Mouse (Mus musculus): ENCODE measurements around the gene Cipc. TPM values are rescaled to one million over a fixed set of nuclear protein-coding genes. Genes with fewer than 3 reads are reported as not detected.

Gene Cipc
- polyA plus RNA-seq, 1 experiment from 2014 or later = 23.3 TPM

DNA sequence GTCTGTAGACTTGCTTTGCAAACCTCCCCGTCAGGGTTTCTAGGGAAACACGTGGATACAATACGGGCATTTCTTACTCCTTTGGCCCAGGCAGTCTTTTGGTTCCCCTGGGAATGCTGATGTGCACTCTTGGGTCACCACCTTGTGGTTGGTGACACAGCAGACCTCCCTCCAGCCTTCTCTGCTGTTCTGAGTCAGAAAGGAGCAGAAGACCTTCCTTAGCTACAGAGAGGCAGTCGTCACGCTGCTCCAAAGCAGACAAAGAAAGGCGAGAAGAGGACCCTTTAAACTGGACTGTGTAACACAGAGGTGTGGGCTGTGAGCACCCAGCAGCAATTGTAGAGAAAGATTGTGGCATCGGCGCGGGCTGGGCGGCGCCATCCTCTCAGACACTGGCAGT is 5.7 kb upstream of the Cipc start:
- Histone ChIP-seq H3K9me3 (ENCODE audit: control insufficient read depth, low read length) (no peaks in the 10 kb centered on the region), H3K4me2 (ENCODE audit: low read depth, low read length) (no peak overlapping the region), H3K27ac (replicated peaks; ENCODE audit: low read depth, low read length) (no peak overlapping the region), H3K4me3 (ENCODE audit: low read depth, low read length) (no peak overlapping the region), H3K9ac (ENCODE audit: low read depth, low read length) (no peak overlapping the region), H3K36me3 (ENCODE audit: control insufficient read depth, insufficient read depth, low read length) (no peaks in the 10 kb centered on the region), H3K27me3 (replicated peaks; ENCODE audit: control insufficient read depth, insufficient read depth, low read length) (no peaks in the 10 kb centered on the region), H3K4me1 (ENCODE audit: control insufficient read depth, insufficient read depth, low read length) (0 out of 2 replicates have a peak, but pooled peaks cover 7% of the 10 kb centered on the region)
- ATAC-seq (ENCODE audit: low read depth) (no peak), DNase-seq (ENCODE audit: low spot score) (no peak)
- WGBS = 42% methylated on average over 11 of the region's 11 CpGs

DNA sequence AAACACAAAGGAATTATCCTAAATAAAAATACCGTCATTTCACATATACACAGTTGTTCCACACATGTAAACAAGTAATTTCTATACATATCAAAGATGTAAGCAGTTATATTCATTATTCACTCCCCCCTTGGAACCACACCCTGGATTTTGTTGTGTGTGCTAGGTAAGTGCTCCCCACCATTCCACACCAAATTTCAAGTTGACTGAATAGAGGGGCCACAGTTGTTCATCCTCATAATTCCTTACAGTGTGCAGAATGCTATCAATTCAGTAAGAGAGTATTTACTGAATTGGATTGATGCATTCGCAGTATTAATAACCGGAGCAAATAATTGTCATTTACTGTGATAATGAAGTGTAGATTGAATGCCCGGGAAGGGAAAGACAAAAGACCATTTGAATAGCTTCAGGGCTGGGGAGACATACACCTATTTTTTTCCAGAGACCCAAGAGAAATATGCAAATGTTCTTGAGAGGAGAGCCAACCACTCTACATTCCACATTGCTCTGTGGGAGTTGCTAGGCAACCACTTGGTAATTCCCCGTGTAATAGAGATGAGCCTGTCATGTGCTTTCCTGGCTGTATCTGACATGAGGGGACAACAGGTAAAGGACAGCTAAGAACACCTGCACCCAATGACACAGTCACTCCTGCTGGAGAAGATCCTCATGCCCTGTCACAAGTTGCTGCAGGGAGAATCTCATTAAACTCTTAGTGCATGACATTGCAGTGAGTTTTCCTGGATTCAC is 4.9 kb upstream of the Cipc start:
- Histone ChIP-seq H3K4me2 (ENCODE audit: low read depth, low read length) (no peak overlapping the region), H3K27me3 (replicated peaks; ENCODE audit: control insufficient read depth, insufficient read depth, low read length) (no peaks in the 10 kb centered on the region), H3K4me1 (ENCODE audit: control insufficient read depth, insufficient read depth, low read length) (0 out of 2 replicates have a peak, but pooled peaks cover 7% of the 10 kb centered on the region), H3K9me3 (ENCODE audit: control insufficient read depth, low read length) (no peaks in the 10 kb centered on the region), H3K4me3 (ENCODE audit: low read depth, low read length) (no peak overlapping the region), H3K27ac (replicated peaks; ENCODE audit: low read depth, low read length) (no peak overlapping the region), H3K36me3 (ENCODE audit: control insufficient read depth, insufficient read depth, low read length) (no peaks in the 10 kb centered on the region), H3K9ac (ENCODE audit: low read depth, low read length) (no peak overlapping the region)
- DNase-seq (ENCODE audit: low spot score) = peak; percentile 78
- 53% methylated on average over 5 of the region's 5 CpGs for WGBS
- ATAC-seq (ENCODE audit: low read depth) = 0 out of 2 replicates have a peak, but pooled peaks have one; percentile 16

DNA sequence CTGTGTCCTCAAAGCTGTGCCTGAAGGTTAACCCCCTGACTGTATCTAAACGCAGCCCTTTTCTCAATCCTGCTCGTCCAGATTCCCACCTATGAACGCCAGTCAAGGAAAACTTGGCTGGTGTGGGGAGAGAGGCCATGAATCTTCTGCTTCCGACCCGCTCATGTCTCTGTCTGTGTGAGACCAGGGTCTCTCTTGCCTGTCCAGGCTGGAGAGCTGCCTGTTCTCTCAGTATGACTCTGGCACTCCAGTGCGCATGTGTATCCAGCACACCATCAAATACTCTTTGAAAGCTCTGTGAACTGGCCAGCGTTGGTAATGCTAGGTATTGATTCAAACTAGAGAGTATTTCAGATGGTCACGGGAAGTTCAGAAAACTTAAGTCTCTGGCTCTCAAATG is 3.4 kb upstream of the Cipc start:
- no peaks in the 10 kb centered on the region for H3K27me3 ChIP-seq (replicated peaks; ENCODE audit: control insufficient read depth, insufficient read depth, low read length)
- ATAC-seq (ENCODE audit: low read depth) = no peak

DNA sequence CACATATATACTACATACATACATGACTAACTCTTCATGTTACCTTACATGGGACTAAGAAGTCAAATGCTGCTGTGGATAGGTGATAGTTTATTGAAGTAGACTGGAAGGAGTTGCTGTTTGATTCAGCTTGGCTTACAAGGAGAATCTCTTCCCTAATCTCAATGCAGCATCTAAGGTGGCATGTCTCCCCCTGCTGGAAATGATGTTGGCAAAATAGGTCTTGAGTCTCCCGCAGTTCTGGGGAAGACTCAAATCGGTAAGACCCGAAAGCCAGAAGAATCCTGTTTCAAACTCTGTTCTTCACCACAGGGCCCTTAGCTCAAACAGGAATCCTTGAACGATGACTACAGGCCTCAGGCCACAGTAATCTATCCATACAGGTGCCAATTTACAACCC is 1.7 kb upstream of the Cipc start:
- no peak for ATAC-seq (ENCODE audit: low read depth)
- Histone ChIP-seq H3K4me3 (ENCODE audit: low read depth, low read length) (no peak overlapping the region), H3K4me1 (ENCODE audit: control insufficient read depth, insufficient read depth, low read length) (peaks cover 19% of the 10 kb centered on the region), H3K27ac (replicated peaks; ENCODE audit: low read depth, low read length) (no peak overlapping the region), H3K9ac (ENCODE audit: low read depth, low read length) (no peak overlapping the region), H3K4me2 (ENCODE audit: low read depth, low read length) (no peak overlapping the region), H3K27me3 (replicated peaks; ENCODE audit: control insufficient read depth, insufficient read depth, low read length) (no peaks in the 10 kb centered on the region), H3K36me3 (ENCODE audit: control insufficient read depth, insufficient read depth, low read length) (no peaks in the 10 kb centered on the region), H3K9me3 (ENCODE audit: control insufficient read depth, low read length) (no peaks in the 10 kb centered on the region)
- WGBS = 0% methylated on average over 4 of the region's 4 CpGs
- DNase-seq (ENCODE audit: low spot score) = peak; percentile 93

More for the DNA sequence above, 3.4 kb upstream of the Cipc start:
- no peak overlapping the region for H3K9ac ChIP-seq (ENCODE audit: low read depth, low read length)
- no peak overlapping the region for H3K4me3 ChIP-seq (ENCODE audit: low read depth, low read length)
- no peak overlapping the region for H3K4me2 ChIP-seq (ENCODE audit: low read depth, low read length)
- 84% methylated on average over 8 of the region's 8 CpGs for WGBS
- H3K4me1 ChIP-seq (ENCODE audit: control insufficient read depth, insufficient read depth, low read length) = peaks cover 12% of the 10 kb centered on the region
- DNase-seq (ENCODE audit: low spot score) = no peak
- no peak overlapping the region for H3K27ac ChIP-seq (replicated peaks; ENCODE audit: low read depth, low read length)
- no peaks in the 10 kb centered on the region for H3K36me3 ChIP-seq (ENCODE audit: control insufficient read depth, insufficient read depth, low read length)
- H3K9me3 ChIP-seq (ENCODE audit: control insufficient read depth, low read length) = no peaks in the 10 kb centered on the region

DNA sequence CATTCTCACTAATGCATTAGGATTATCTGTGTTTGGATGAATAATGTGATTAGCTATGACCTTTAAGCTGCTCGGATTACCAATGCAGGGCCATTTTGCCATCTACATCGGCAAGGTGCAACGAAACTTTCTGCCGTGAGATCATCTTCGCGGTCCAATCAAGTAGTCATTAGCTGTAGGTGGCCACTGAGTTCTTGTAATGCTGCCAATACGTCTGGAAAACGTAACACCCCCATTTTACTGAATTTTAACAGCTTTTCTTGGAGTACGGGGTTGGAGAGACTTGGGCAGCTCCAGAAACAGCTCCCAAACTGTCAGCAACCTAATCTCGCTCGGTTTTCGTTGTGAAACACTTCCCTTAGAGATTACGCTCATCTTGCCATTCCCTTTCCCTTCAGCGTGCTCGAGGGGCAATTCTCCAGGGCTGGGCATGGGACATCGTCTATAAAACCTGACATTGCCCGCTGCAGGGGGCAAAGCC is 502 bp upstream of the Cipc start:
- H3K27me3 ChIP-seq (replicated peaks; ENCODE audit: control insufficient read depth, insufficient read depth, low read length) = no peaks in the 10 kb centered on the region
- ATAC-seq (ENCODE audit: low read depth) = no peak
- H3K4me3 ChIP-seq (ENCODE audit: low read depth, low read length) = peak overlapping the region; percentile 67
- no peaks in the 10 kb centered on the region for H3K36me3 ChIP-seq (ENCODE audit: control insufficient read depth, insufficient read depth, low read length)
- under 1% methylated on average over 17 of the region's 17 CpGs for WGBS
- H3K4me2 ChIP-seq (ENCODE audit: low read depth, low read length) = peak overlapping the region; percentile 84
- DNase-seq (ENCODE audit: low spot score) = peak; percentile 54
- H3K4me1 ChIP-seq (ENCODE audit: control insufficient read depth, insufficient read depth, low read length) = peaks cover 15% of the 10 kb centered on the region
- H3K9ac ChIP-seq (ENCODE audit: low read depth, low read length) = peak overlapping the region; percentile 91
- no peaks in the 10 kb centered on the region for H3K9me3 ChIP-seq (ENCODE audit: control insufficient read depth, low read length)
- H3K27ac ChIP-seq (replicated peaks; ENCODE audit: low read depth, low read length) = peak overlapping the region; percentile 99

DNA sequence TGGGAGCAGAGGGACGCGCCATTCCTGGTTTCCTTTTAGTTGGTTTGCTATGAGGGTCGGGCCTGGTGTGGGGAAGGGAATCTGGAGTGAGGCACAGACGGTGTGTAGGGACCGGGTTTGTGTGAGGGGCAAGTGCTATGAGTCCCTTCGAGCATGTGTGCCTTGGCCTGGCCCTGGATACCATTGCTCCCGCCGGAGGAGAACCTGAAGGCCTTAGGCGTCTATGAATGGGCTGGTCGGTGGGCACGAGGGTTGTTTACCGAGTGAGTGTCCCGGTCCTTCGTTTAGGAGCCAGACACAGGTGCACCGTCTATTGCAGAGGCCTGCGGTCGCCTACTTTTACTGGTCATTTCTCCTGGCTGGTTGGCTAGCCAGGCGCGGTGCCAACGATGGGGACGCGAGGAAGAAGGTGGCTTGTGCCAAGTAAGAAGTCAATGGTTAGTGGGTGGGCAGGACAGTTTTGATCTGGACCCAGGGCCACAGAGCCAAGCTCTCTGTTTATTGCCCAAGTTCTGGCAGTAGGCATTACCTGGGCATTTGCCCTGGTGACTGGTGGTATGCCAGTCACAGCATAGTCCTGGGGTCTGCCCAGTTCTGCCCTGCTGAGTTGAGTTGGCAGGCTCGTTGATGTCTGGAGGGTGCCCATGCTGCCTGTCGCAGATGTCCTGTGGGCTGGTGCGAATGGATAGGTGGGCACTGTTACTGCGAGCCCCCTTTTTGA is 998 bp downstream of the Cipc start:
- Histone ChIP-seq H3K27ac (replicated peaks; ENCODE audit: low read depth, low read length) (peak overlapping the region; percentile 64), H3K4me2 (ENCODE audit: low read depth, low read length) (peak overlapping the region; percentile 84), H3K9ac (ENCODE audit: low read depth, low read length) (peak overlapping the region; percentile 91), H3K9me3 (ENCODE audit: control insufficient read depth, low read length) (no peaks in the 10 kb centered on the region), H3K4me3 (ENCODE audit: low read depth, low read length) (peak overlapping the region; percentile 67), H3K36me3 (ENCODE audit: control insufficient read depth, insufficient read depth, low read length) (peaks cover 5% of the 10 kb centered on the region), H3K27me3 (replicated peaks; ENCODE audit: control insufficient read depth, insufficient read depth, low read length) (no peaks in the 10 kb centered on the region), H3K4me1 (ENCODE audit: control insufficient read depth, insufficient read depth, low read length) (peaks cover 15% of the 10 kb centered on the region)
- 17% methylated on average over 24 of the region's 26 CpGs for WGBS
- no peak for DNase-seq (ENCODE audit: low spot score)
- ATAC-seq (ENCODE audit: low read depth) = peak; percentile 28; the same call in 1 of the 2 replicates

DNA sequence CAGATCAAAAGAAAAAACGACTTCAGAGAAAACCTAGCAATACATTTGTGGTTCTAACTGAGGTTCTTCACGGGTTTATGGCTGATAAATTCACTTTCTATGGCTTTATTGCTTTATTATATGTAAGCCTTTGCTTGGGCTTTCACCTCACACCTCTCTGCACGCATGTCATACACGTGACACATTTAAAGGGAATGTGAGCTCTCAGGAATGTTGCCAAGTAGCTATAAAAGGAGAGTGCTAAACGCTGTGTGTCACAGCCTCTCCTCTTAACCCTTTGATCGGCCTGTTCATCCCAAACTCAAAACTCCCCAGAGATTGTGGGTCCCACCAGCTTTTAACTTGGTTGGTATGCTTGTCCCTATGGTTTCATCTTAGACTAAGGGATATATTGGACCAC is 1.8 kb downstream of the Cipc start:
- 46% methylated on average over 6 of the region's 6 CpGs for WGBS
- no peaks in the 10 kb centered on the region for H3K9me3 ChIP-seq (ENCODE audit: control insufficient read depth, low read length)
- peaks cover 13% of the 10 kb centered on the region for H3K36me3 ChIP-seq (ENCODE audit: control insufficient read depth, insufficient read depth, low read length)
- H3K4me1 ChIP-seq (ENCODE audit: control insufficient read depth, insufficient read depth, low read length) = peaks cover 15% of the 10 kb centered on the region
- peak; percentile 80 for DNase-seq (ENCODE audit: low spot score)
- peak overlapping the region; percentile 91; the same call in 1 of the 2 replicates for H3K9ac ChIP-seq (ENCODE audit: low read depth, low read length)
- H3K27me3 ChIP-seq (replicated peaks; ENCODE audit: control insufficient read depth, insufficient read depth, low read length) = no peaks in the 10 kb centered on the region
- ATAC-seq (ENCODE audit: low read depth) = no peak
- no peak overlapping the region for H3K27ac ChIP-seq (replicated peaks; ENCODE audit: low read depth, low read length)
- no peak overlapping the region; the same call in 1 of the 2 replicates for H3K4me3 ChIP-seq (ENCODE audit: low read depth, low read length)
- H3K4me2 ChIP-seq (ENCODE audit: low read depth, low read length) = peak overlapping the region; percentile 84

DNA sequence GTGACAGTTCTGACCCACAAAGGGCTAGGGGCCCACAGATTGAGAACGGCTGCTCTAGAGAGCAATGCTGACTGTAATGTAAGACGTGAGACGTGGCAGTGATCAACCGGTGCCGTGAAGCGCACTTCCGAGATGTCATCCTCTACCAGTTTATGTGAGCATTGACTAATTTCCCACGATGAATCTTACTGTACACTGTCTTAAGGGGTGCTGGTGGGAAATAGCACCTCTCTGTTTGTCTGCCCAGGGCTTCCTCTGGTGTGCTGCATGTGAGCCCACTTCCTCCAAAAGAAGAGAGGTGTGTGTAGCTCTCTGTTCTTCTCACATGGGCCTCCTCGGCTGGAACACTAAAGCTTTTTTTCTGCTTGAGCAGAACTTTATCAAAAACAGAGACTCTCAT is 2.7 kb downstream of the Cipc start:
- no peak overlapping the region for H3K9ac ChIP-seq (ENCODE audit: low read depth, low read length)
- no peak overlapping the region for H3K4me3 ChIP-seq (ENCODE audit: low read depth, low read length)
- H3K9me3 ChIP-seq (ENCODE audit: control insufficient read depth, low read length) = no peaks in the 10 kb centered on the region
- peak overlapping the region; percentile 3; the same call in 1 of the 2 replicates for H3K27ac ChIP-seq (replicated peaks; ENCODE audit: low read depth, low read length)
- H3K4me2 ChIP-seq (ENCODE audit: low read depth, low read length) = no peak overlapping the region
- no peak for DNase-seq (ENCODE audit: low spot score)
- no peak for ATAC-seq (ENCODE audit: low read depth)
- H3K4me1 ChIP-seq (ENCODE audit: control insufficient read depth, insufficient read depth, low read length) = peaks cover 15% of the 10 kb centered on the region
- H3K36me3 ChIP-seq (ENCODE audit: control insufficient read depth, insufficient read depth, low read length) = peaks cover 20% of the 10 kb centered on the region
- WGBS = 79% methylated on average over 9 of the region's 9 CpGs
- H3K27me3 ChIP-seq (replicated peaks; ENCODE audit: control insufficient read depth, insufficient read depth, low read length) = no peaks in the 10 kb centered on the region

All from embryonic facial prominence, embryonic 14.5 days (tissue).